Mouse (Mus musculus): ENCODE data around the gene Hoxa1. TPM values are rescaled to one million over a fixed set of nuclear protein-coding genes. Genes with fewer than 3 reads are reported as not detected.

Hoxa1 gene
- 0.56 TPM for polyA plus RNA-seq (2014; fragmentation: Illumina TruSeq; extraction: RNeasy Lipid Tissue Mini Kit (QIAGEN cat#74804); ENCODE audit: low replicate concordance)

GRCm38 (mm10) chr6:52158276-52159051 is at the start of gene Hoxa1:
Hoxa1 (minus strand) TSS chr6:52158317.

GRCm38 (mm10) chr6:52204050-52204752 is 46.1 kb upstream of the Hoxa1 start, which contains the start of gene Hoxa5:
Hoxa5 (minus strand) TSS chr6:52204587.

GRCm38 (mm10) chr6:52190906-52191810 is 33.0 kb upstream of the Hoxa1 start, which contains the start of gene Hoxa4:
Hoxa4 (minus strand) TSS chr6:52191753.

GRCm38 (mm10) chr6:52177061-52177735 is 19.1 kb upstream of the Hoxa1 start, which contains the start of gene 5730596B20Rik:
5730596B20Rik (plus strand) TSS chr6:52177498.

GRCm38 (mm10) chr6:52164626-52165440 is 6.7 kb upstream of the Hoxa1 start, which contains the start of gene Hoxa2:
Hoxa2 (minus strand) TSS chr6:52164831.

Other genes starting within 250 kb of the Hoxa1 start
- 82.4 TPM for gene Skap2, start 145.8 kb downstream of the Hoxa1 start, polyA plus RNA-seq (2014; fragmentation: Illumina TruSeq; extraction: RNeasy Lipid Tissue Mini Kit (QIAGEN cat#74804); ENCODE audit: low replicate concordance)
- gene Hoxa2, start 6.5 kb upstream of the Hoxa1 start, polyA plus RNA-seq (2014; fragmentation: Illumina TruSeq; extraction: RNeasy Lipid Tissue Mini Kit (QIAGEN cat#74804); ENCODE audit: low replicate concordance) = 2.6 TPM
- 0.19 TPM for gene 5730596B20Rik, start 19.2 kb upstream of the Hoxa1 start, polyA plus RNA-seq (2014; fragmentation: Illumina TruSeq; extraction: RNeasy Lipid Tissue Mini Kit (QIAGEN cat#74804); ENCODE audit: low replicate concordance)
- gene Hoxa4, start 33.4 kb upstream of the Hoxa1 start, polyA plus RNA-seq (2014; fragmentation: Illumina TruSeq; extraction: RNeasy Lipid Tissue Mini Kit (QIAGEN cat#74804); ENCODE audit: low replicate concordance) = 3.0 TPM
- 6.5 TPM for gene Hoxa5, start 46.3 kb upstream of the Hoxa1 start, polyA plus RNA-seq (2014; fragmentation: Illumina TruSeq; extraction: RNeasy Lipid Tissue Mini Kit (QIAGEN cat#74804); ENCODE audit: low replicate concordance)
- not detected for gene Hoxa6, start 50.4 kb upstream of the Hoxa1 start, polyA plus RNA-seq (2014; fragmentation: Illumina TruSeq; extraction: RNeasy Lipid Tissue Mini Kit (QIAGEN cat#74804); ENCODE audit: low replicate concordance)
- gene Hoxa3, start 55.0 kb upstream of the Hoxa1 start, polyA plus RNA-seq (2014; fragmentation: Illumina TruSeq; extraction: RNeasy Lipid Tissue Mini Kit (QIAGEN cat#74804); ENCODE audit: low replicate concordance) = 5.9 TPM
- not detected for gene Gm28308, start 55.0 kb upstream of the Hoxa1 start, polyA plus RNA-seq (2014; fragmentation: Illumina TruSeq; extraction: RNeasy Lipid Tissue Mini Kit (QIAGEN cat#74804); ENCODE audit: low replicate concordance)
- 0.48 TPM for gene Hoxa7, start 63.5 kb upstream of the Hoxa1 start, polyA plus RNA-seq (2014; fragmentation: Illumina TruSeq; extraction: RNeasy Lipid Tissue Mini Kit (QIAGEN cat#74804); ENCODE audit: low replicate concordance)
- gene Hoxa9, start 72.8 kb upstream of the Hoxa1 start, polyA plus RNA-seq (2014; fragmentation: Illumina TruSeq; extraction: RNeasy Lipid Tissue Mini Kit (QIAGEN cat#74804); ENCODE audit: low replicate concordance) = 0.59 TPM
- not detected for gene Hoxa10, start 82.5 kb upstream of the Hoxa1 start, polyA plus RNA-seq (2014; fragmentation: Illumina TruSeq; extraction: RNeasy Lipid Tissue Mini Kit (QIAGEN cat#74804); ENCODE audit: low replicate concordance)
- gene Hoxa11, start 87.5 kb upstream of the Hoxa1 start, polyA plus RNA-seq (2014; fragmentation: Illumina TruSeq; extraction: RNeasy Lipid Tissue Mini Kit (QIAGEN cat#74804); ENCODE audit: low replicate concordance) = not detected
- not detected for gene Hoxa13, start 102.6 kb upstream of the Hoxa1 start, polyA plus RNA-seq (2014; fragmentation: Illumina TruSeq; extraction: RNeasy Lipid Tissue Mini Kit (QIAGEN cat#74804); ENCODE audit: low replicate concordance)
- gene Evx1, start 155.2 kb upstream of the Hoxa1 start, polyA plus RNA-seq (2014; fragmentation: Illumina TruSeq; extraction: RNeasy Lipid Tissue Mini Kit (QIAGEN cat#74804); ENCODE audit: low replicate concordance) = not detected

All from small intestine, adult 10 weeks (tissue).